Mouse (Mus musculus) Patski (cell line): ENCODE results near the gene Spns3. TPM values are rescaled to one million over a fixed set of nuclear protein-coding genes. Genes with fewer than 3 reads are reported as not detected.

ENCODE experiments used
- ATAC-seq: fragments of 100-300 bp; one replicate; pipeline ENCODE4 v1.8.0; 2021
- CTCF ChIA-PET: fragments of 350-600 bp; sonication (Branson Sonifier 250); formaldehyde crosslinking; loops from one replicate; lab custom pipeline; 2022; ENCODE audit warnings: inconsistent platforms; lab: Charles Lee
- POLR2A ChIA-PET: fragments of 350-600 bp; sonication (Branson Sonifier 250); formaldehyde crosslinking; loops from one replicate; lab custom pipeline; 2022; ENCODE audit warnings: antibody characterized with exemption, inconsistent platforms; lab: Charles Lee
- DNase-seq: peaks from one replicate; pipeline ENCODE4 v3.0.0-alpha.2; 2011; ENCODE audit warnings: low read depth, low spot score
- H3K27me3 ChIP-seq: fragments of 371-371 bp; one replicate; pipeline ENCODE4 v1.5.1; 2021
- CTCF ChIP-seq: fragments of 100-300 bp; IDR thresholded peaks from one replicate; pipeline ENCODE4 v1.5.1; 2021
- in situ Hi-C: fragments of 300-500 bp; cut with MboI; formaldehyde crosslinking; loops from 3 replicates; pipeline ENCODE4 v1.11.1; 2018; ENCODE audit warnings: low pct_unique_long_range_greater_than_20kb, mixed read lengths
- polyA plus RNA-seq: library from polyadenylated mRNA; unstranded; gene quantifications from one replicate; pipeline ENCODE4 v1.2.3, GENCODE M21; 2021

The Spns3 gene
- polyA plus RNA-seq, 1 experiment from 2014 or later = 7.8 TPM

- ChIA-PET POLR2A (no interaction called here), CTCF (no interaction called here)
- ATAC-seq (no peak), DNase-seq (no peak)
- TF ChIP-seq CTCF = no peak
- H3K27me3 ChIP-seq = no peaks in the 10 kb centered on the region
- in situ Hi-C loops = no loop called here
Measured at GRCm38 (mm10) chr11:72538811-72539210, 11.5 kb downstream of the Spns3 start.

- DNase-seq (no peak), ATAC-seq (no peak)
- in situ Hi-C loops = no loop called here
- CTCF ChIA-PET = interaction anchor here (1.3 kb wide), 1 partner anchor 35 kb away, joined by 3 read pairs; no protein-coding TSS in a partner anchor
- no peak for TF ChIP-seq CTCF
- POLR2A ChIA-PET = no interaction called here
- H3K27me3 ChIP-seq = no peaks in the 10 kb centered on the region
Measured at GRCm38 (mm10) chr11:72538037-72538755, 12.1 kb downstream of the Spns3 start.

- ATAC-seq (no peak), DNase-seq (no peak)
- no peaks in the 10 kb centered on the region for H3K27me3 ChIP-seq
- POLR2A ChIA-PET = interaction anchor here (1.3 to 1.8 kb wide), 2 partner anchors 35 to 47 kb away, joined by 3 to 7 read pairs; partner anchors contain the start of gene Spns2
- no peak for TF ChIP-seq CTCF
- CTCF ChIA-PET = interaction anchor here (1.2 to 1.3 kb wide), 2 partner anchors 10 to 34 kb away, joined by 3 to 5 read pairs; no protein-coding TSS in a partner anchor
- in situ Hi-C loops = no loop called here
Measured at GRCm38 (mm10) chr11:72537503-72537902, 12.8 kb downstream of the Spns3 start.

GRCm38 (mm10) chr11:72535519-72535918 is 14.8 kb downstream of the Spns3 start:
- TF ChIP-seq CTCF = no peak
- ATAC-seq = no peak
- in situ Hi-C loops = no loop called here
- ChIA-PET CTCF (no interaction called here), POLR2A (no interaction called here)
- no peak for DNase-seq
- no peaks in the 10 kb centered on the region for H3K27me3 ChIP-seq

GRCm38 (mm10) chr11:72532890-72533289 is 17.4 kb downstream of the Spns3 start:
- H3K27me3 ChIP-seq = no peaks in the 10 kb centered on the region
- ChIA-PET POLR2A (interaction anchor here (0.6 kb wide), 1 partner anchor 24 kb away, joined by 4 read pairs; no protein-coding TSS in a partner anchor), CTCF (no interaction called here)
- ATAC-seq = no peak
- in situ Hi-C loops = loop anchor here (5.0 kb wide), 1 partner anchor 41 kb away; no protein-coding TSS in a partner anchor
- TF ChIP-seq CTCF = no peak
- DNase-seq = no peak

GRCm38 (mm10) chr11:72531632-72532031 is 18.7 kb downstream of the Spns3 start:
- TF ChIP-seq CTCF = peak; percentile 55
- no peak for DNase-seq
- H3K27me3 ChIP-seq = no peaks in the 10 kb centered on the region
- ChIA-PET POLR2A (interaction anchor here (1.4 to 2.3 kb wide), 2 partner anchors 28 to 43 kb away, joined by 5 to 10 read pairs; partner anchors contain the start of gene Spns2), CTCF (no interaction called here)
- in situ Hi-C loops = loop anchor here (5.0 kb wide), 1 partner anchor 39 kb away; no protein-coding TSS in a partner anchor
- peak; percentile 53 for ATAC-seq

- no peak for TF ChIP-seq CTCF
- H3K27me3 ChIP-seq = no peaks in the 10 kb centered on the region
- ATAC-seq (peak; percentile 20), DNase-seq (no peak)
- POLR2A ChIA-PET = interaction anchor here (1.4 to 2.3 kb wide), 2 partner anchors 28 to 42 kb away, joined by 5 to 10 read pairs; partner anchors contain the start of gene Spns2
- CTCF ChIA-PET = interaction anchor here (1.1 kb wide), 1 partner anchor 27 kb away, joined by 3 read pairs; no protein-coding TSS in a partner anchor
- in situ Hi-C loops = loop anchor here (5.0 kb wide), 1 partner anchor 39 kb away; no protein-coding TSS in a partner anchor
Measured at GRCm38 (mm10) chr11:72531144-72531543, 19.2 kb downstream of the Spns3 start.

- ChIA-PET CTCF (interaction anchor here (1.1 kb wide), 1 partner anchor 23 kb away, joined by 4 read pairs; no protein-coding TSS in a partner anchor), POLR2A (interaction anchor here (0.8 to 1.2 kb wide), 2 partner anchors 12 to 37 kb away, joined by 3 read pairs; partner anchors contain the start of gene Spns2)
- no peaks in the 10 kb centered on the region for H3K27me3 ChIP-seq
- in situ Hi-C loops = no loop called here
- TF ChIP-seq CTCF = no peak
- DNase-seq (no peak), ATAC-seq (no peak)
Measured at GRCm38 (mm10) chr11:72526190-72526589, 24.1 kb downstream of the Spns3 start.

GRCm38 (mm10) chr11:72523711-72524110 is 26.6 kb downstream of the Spns3 start:
- in situ Hi-C loops = no loop called here
- POLR2A ChIA-PET = no interaction called here

GRCm38 (mm10) chr11:72522616-72523041 is 27.7 kb downstream of the Spns3 start:
- peak; percentile 77 for DNase-seq
- in situ Hi-C loops = no loop called here
- ATAC-seq = peak; percentile 23
- CTCF ChIA-PET = interaction anchor here (1.4 kb wide), 1 partner anchor 15 kb away, joined by 3 read pairs; no protein-coding TSS in a partner anchor
- no peaks in the 10 kb centered on the region for H3K27me3 ChIP-seq
- POLR2A ChIA-PET = no interaction called here
- TF ChIP-seq CTCF = no peak

More at GRCm38 (mm10) chr11:72523711-72524110, 26.6 kb downstream of the Spns3 start:
- ATAC-seq = no peak
- H3K27me3 ChIP-seq = no peaks in the 10 kb centered on the region
- CTCF ChIA-PET = interaction anchor here (0.9 to 1.4 kb wide), 2 partner anchors 16 to 40 kb away, joined by 3 read pairs; no protein-coding TSS in a partner anchor
- no peak for DNase-seq
- TF ChIP-seq CTCF = no peak
